Mouse (Mus musculus): ENCODE data around the gene Zeb2. TPM values are rescaled to one million over a fixed set of nuclear protein-coding genes. Genes with fewer than 3 reads are reported as not detected.
A peak's percentile ranks its signal among the peaks of the same experiment; 100 is the strongest.

Zeb2 gene
- 6.5 and 8.7 TPM in 2 replicates for polyA plus RNA-seq (2012; rRNA removed)

DNA sequence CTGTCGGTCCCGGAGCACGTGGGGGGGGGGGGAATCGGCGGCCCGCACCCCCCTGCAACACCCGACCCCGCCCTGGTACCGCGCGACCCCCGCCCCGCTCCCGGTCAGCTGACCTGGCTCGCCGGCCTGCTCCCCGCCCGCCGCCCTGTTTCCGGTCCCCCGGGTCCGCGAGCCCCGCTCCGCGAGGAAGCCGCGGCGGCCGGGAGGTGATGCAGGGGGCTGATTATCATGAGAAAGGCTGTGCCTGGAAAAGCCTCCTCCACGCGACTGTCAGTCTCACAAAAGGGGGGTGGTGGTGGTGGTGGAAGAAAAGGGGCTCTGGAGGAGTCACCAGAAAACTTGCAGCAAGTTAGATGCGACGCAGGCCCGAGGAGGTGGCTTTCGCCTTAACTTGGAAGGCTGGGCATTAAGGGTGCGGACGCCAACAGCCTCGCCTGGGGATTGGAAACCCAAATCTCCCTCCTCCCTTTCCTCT is at the start of gene Zeb2:
Zeb2 (minus strand) TSS at position 309 of the 475 bp plus-strand sequence.
- TF ChIP-seq POLR2A (IDR thresholded peaks at IDR 0.05; ENCODE audit: control insufficient read depth, extremely low read depth, insufficient read depth, low read length, poor library complexity) (0 out of 2 replicates have a peak, but pooled peaks have one; percentile 29), CTCF (IDR thresholded peaks at IDR 0.05; ENCODE audit: borderline replicate concordance, control insufficient read depth, extremely low read depth, insufficient read depth, low read length, poor library complexity) (0 out of 2 replicates have a peak, but pooled peaks have one; percentile 18)
- Histone ChIP-seq H3K36me3 (ENCODE audit: control insufficient read depth, insufficient read depth, low read length) (no peaks in the 10 kb centered on the region), H3K4me1 (replicated peaks; ENCODE audit: control insufficient read depth, insufficient read depth, low read length) (peaks cover 15% of the 10 kb centered on the region), H3K4me3 (ENCODE audit: control insufficient read depth, insufficient read depth, low read length) (peak within 1 kb of the TSS; percentile 38), H3K27ac (ENCODE audit: control insufficient read depth, insufficient read depth, low read length) (peak within 1 kb of the TSS; percentile 29; the same call in 1 of the 2 replicates), H3K27me3 (ENCODE audit: control insufficient read depth, insufficient read depth, low read length) (peaks cover 5% of the 10 kb centered on the region; the same call in 1 of the 2 replicates)
- 1% methylated on average over 36 of the region's 39 CpGs for whole genome bisulfite sequencing
- DNase-seq = peak; percentile 47

DNA sequence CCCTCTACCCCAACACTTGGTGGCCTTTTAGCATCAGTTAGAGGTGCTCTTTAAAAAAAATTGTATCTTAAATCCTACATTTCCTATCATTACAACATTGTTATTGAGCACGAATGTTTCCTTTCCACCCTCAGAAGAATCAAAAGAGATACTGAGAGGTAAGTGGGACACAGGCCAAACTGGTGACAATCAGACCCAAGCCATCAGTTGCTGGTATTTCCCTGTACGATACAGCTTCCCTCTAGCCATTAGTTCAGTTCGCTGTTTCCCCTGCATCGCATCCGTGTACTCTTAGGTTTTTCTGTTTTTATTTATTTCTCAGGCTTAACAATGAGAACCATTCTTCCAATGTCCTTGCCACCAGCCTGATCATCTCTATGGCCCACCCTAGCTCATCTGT is 41.6 kb upstream of the Zeb2 start:
- no peaks in the 10 kb centered on the region for H3K27me3 ChIP-seq (ENCODE audit: control insufficient read depth, insufficient read depth, low read length)
- H3K36me3 ChIP-seq (ENCODE audit: control insufficient read depth, insufficient read depth, low read length) = no peaks in the 10 kb centered on the region
- no peak for TF ChIP-seq CTCF (IDR thresholded peaks at IDR 0.05; ENCODE audit: borderline replicate concordance, control insufficient read depth, extremely low read depth, insufficient read depth, low read length, poor library complexity)
- TF ChIP-seq POLR2A (IDR thresholded peaks at IDR 0.05; ENCODE audit: control insufficient read depth, extremely low read depth, insufficient read depth, low read length, poor library complexity) = no peak
- H3K4me1 ChIP-seq (replicated peaks; ENCODE audit: control insufficient read depth, insufficient read depth, low read length) = no peaks in the 10 kb centered on the region
- H3K27ac ChIP-seq (ENCODE audit: control insufficient read depth, insufficient read depth, low read length) = no peak overlapping the region
- 97% methylated on average over 5 of the region's 5 CpGs for WGBS
- no peak overlapping the region for H3K4me3 ChIP-seq (ENCODE audit: control insufficient read depth, insufficient read depth, low read length)
- DNase-seq = no peak

DNA sequence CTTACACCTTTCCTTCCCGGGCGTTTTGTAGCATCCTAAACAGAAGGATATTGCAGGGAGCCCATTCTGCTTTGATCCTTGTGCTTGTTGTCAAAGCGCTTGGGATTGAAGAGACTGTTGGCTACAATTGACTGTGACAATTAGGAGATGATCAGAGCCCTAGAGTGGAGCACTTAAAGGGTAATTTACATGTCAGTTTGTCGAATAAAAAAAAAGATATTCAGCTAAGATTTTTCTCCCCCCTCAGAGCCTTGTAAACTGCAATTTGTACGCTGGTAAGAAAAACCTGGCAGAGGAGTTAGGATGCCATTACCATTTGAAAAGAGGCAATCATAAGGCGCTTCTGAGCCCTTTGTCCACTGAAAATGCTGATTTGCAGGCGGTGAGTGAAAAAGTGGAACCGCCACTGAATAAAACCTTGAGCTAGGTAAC is 41.2 kb upstream of the Zeb2 start:
- Histone ChIP-seq H3K27me3 (ENCODE audit: control insufficient read depth, insufficient read depth, low read length) (no peaks in the 10 kb centered on the region), H3K27ac (ENCODE audit: control insufficient read depth, insufficient read depth, low read length) (no peak overlapping the region), H3K4me3 (ENCODE audit: control insufficient read depth, insufficient read depth, low read length) (no peak overlapping the region), H3K4me1 (replicated peaks; ENCODE audit: control insufficient read depth, insufficient read depth, low read length) (no peaks in the 10 kb centered on the region), H3K36me3 (ENCODE audit: control insufficient read depth, insufficient read depth, low read length) (no peaks in the 10 kb centered on the region)
- TF ChIP-seq CTCF (IDR thresholded peaks at IDR 0.05; ENCODE audit: borderline replicate concordance, control insufficient read depth, extremely low read depth, insufficient read depth, low read length, poor library complexity) (no peak), POLR2A (IDR thresholded peaks at IDR 0.05; ENCODE audit: control insufficient read depth, extremely low read depth, insufficient read depth, low read length, poor library complexity) (no peak)
- DNase-seq = no peak
- 88% methylated on average over 8 of the region's 8 CpGs for WGBS

DNA sequence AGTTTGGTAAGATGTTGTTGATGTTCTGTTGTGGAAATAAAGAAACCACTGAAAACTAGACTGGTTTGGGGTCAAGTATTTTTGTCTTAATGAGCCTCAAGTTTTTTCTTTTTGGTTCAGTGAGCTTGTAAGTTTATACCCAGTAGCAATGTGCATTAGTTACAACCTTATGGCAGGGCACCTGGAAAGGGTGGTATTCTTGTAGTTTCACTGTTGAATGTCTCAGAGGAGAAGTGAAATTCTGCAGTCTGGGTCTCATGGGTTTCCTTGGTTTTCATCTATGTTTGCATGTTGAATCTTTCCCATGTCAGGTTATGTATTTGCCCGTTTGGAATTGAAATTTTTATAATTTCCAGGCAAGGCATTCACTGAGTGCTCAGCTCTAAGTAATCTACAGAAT is 36.1 kb upstream of the Zeb2 start:
- no peaks in the 10 kb centered on the region for H3K4me1 ChIP-seq (replicated peaks; ENCODE audit: control insufficient read depth, insufficient read depth, low read length)
- no peak for DNase-seq
- TF ChIP-seq CTCF (IDR thresholded peaks at IDR 0.05; ENCODE audit: borderline replicate concordance, control insufficient read depth, extremely low read depth, insufficient read depth, low read length, poor library complexity) (no peak), POLR2A (IDR thresholded peaks at IDR 0.05; ENCODE audit: control insufficient read depth, extremely low read depth, insufficient read depth, low read length, poor library complexity) (no peak)
- H3K36me3 ChIP-seq (ENCODE audit: control insufficient read depth, insufficient read depth, low read length) = no peaks in the 10 kb centered on the region
- H3K27me3 ChIP-seq (ENCODE audit: control insufficient read depth, insufficient read depth, low read length) = no peaks in the 10 kb centered on the region
- no peak overlapping the region for H3K27ac ChIP-seq (ENCODE audit: control insufficient read depth, insufficient read depth, low read length)
- WGBS = 84% methylated on average over 1 of the region's 1 CpGs
- H3K4me3 ChIP-seq (ENCODE audit: control insufficient read depth, insufficient read depth, low read length) = no peak overlapping the region

DNA sequence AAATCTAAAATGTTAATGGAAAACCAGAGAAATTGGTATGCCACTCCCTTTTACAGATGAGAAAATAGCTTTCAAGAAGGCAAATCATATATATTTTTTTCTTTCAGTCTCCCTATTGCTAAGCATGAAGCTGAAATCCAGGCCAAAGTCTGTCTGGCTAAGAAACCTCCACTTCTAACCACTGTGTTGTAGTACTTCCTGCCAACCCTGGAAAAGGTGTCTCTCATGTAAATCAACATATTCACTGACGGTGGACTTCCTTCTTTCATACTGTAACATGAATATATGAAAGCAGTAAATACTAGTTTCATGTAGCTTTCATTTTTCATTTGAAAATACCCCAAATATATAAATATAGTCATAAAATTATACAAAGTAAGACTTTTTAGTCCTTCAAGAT is 26.0 kb upstream of the Zeb2 start:
- Histone ChIP-seq H3K4me3 (ENCODE audit: control insufficient read depth, insufficient read depth, low read length) (no peak overlapping the region), H3K27ac (ENCODE audit: control insufficient read depth, insufficient read depth, low read length) (no peak overlapping the region), H3K4me1 (replicated peaks; ENCODE audit: control insufficient read depth, insufficient read depth, low read length) (no peaks in the 10 kb centered on the region), H3K27me3 (ENCODE audit: control insufficient read depth, insufficient read depth, low read length) (no peaks in the 10 kb centered on the region), H3K36me3 (ENCODE audit: control insufficient read depth, insufficient read depth, low read length) (no peaks in the 10 kb centered on the region)
- 20% methylated on average over 1 of the region's 1 CpGs for WGBS
- TF ChIP-seq POLR2A (IDR thresholded peaks at IDR 0.05; ENCODE audit: control insufficient read depth, extremely low read depth, insufficient read depth, low read length, poor library complexity) (no peak), CTCF (IDR thresholded peaks at IDR 0.05; ENCODE audit: borderline replicate concordance, control insufficient read depth, extremely low read depth, insufficient read depth, low read length, poor library complexity) (no peak)
- DNase-seq = no peak

DNA sequence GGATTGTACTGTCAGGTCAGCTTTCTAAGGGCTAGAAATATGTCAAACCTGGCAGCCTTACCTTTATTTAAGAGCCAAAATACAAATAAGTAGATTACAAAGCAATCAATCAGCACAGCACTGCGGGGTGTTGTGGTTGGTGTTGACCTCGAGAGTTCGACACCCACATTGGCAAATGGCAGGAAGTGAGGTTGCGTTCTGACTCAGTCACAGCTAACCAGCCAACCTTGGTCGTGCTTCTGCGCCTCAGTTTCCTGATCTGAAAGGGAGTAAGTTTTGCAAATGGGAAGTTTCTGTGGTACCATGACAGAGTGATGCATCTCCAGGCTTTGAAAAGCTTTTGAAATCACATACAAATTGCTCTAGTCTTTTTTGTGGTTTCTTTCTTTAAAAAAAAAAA is 21.7 kb upstream of the Zeb2 start:
- Histone ChIP-seq H3K36me3 (ENCODE audit: control insufficient read depth, insufficient read depth, low read length) (no peaks in the 10 kb centered on the region), H3K27me3 (ENCODE audit: control insufficient read depth, insufficient read depth, low read length) (no peaks in the 10 kb centered on the region), H3K27ac (ENCODE audit: control insufficient read depth, insufficient read depth, low read length) (no peak overlapping the region), H3K4me3 (ENCODE audit: control insufficient read depth, insufficient read depth, low read length) (no peak overlapping the region), H3K4me1 (replicated peaks; ENCODE audit: control insufficient read depth, insufficient read depth, low read length) (no peaks in the 10 kb centered on the region)
- WGBS = 30% methylated on average over 6 of the region's 6 CpGs
- TF ChIP-seq CTCF (IDR thresholded peaks at IDR 0.05; ENCODE audit: borderline replicate concordance, control insufficient read depth, extremely low read depth, insufficient read depth, low read length, poor library complexity) = no peak
- TF ChIP-seq POLR2A (IDR thresholded peaks at IDR 0.05; ENCODE audit: control insufficient read depth, extremely low read depth, insufficient read depth, low read length, poor library complexity) = no peak
- no peak for DNase-seq

DNA sequence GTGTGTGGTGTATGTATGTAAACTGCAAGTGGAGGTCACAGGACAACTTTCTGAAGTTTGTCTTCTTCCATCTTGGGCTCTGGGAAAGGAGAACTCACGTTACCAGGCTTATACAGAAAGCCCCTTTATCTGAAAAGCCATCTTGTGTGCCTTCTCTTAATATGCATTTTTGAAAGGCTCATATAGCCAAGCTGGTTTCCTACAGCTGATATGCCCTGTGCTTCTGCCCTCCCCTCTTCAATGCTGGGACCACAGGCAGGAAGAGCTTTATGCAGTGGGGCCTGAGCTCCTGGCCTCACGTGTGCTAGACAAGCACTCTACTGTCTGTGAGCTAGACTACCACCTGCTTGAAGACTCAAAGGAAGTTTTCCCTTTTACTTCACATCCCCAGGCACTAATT is 19.6 kb upstream of the Zeb2 start:
- WGBS = 8% methylated on average over 2 of the region's 2 CpGs
- TF ChIP-seq CTCF (IDR thresholded peaks at IDR 0.05; ENCODE audit: borderline replicate concordance, control insufficient read depth, extremely low read depth, insufficient read depth, low read length, poor library complexity) (no peak), POLR2A (IDR thresholded peaks at IDR 0.05; ENCODE audit: control insufficient read depth, extremely low read depth, insufficient read depth, low read length, poor library complexity) (no peak)
- Histone ChIP-seq H3K27ac (ENCODE audit: control insufficient read depth, insufficient read depth, low read length) (no peak overlapping the region), H3K4me3 (ENCODE audit: control insufficient read depth, insufficient read depth, low read length) (no peak overlapping the region), H3K36me3 (ENCODE audit: control insufficient read depth, insufficient read depth, low read length) (no peaks in the 10 kb centered on the region), H3K27me3 (ENCODE audit: control insufficient read depth, insufficient read depth, low read length) (no peaks in the 10 kb centered on the region), H3K4me1 (replicated peaks; ENCODE audit: control insufficient read depth, insufficient read depth, low read length) (no peaks in the 10 kb centered on the region)
- DNase-seq = no peak

Data from thymus, adult 2 months (tissue).